Mouse (Mus musculus) embryonic fibroblast, embryonic 13.5 days (primary cell): ENCODE measurements around the gene Fcho2. TPM values are rescaled to one million over a fixed set of nuclear protein-coding genes. Genes with fewer than 3 reads are reported as not detected.
A peak's percentile ranks its signal among the peaks of the same experiment; 100 is the strongest.
"Not testable (repeated sequence)": the region's sequence is repeated elsewhere in the genome, so short reads cannot be mapped to it uniquely, and the experiment has no call there.

Source experiments
- H3K27ac ChIP-seq: 2 replicates; pipeline ENCODE4 v1.5.1; 2012; ENCODE audit warnings: low read length, control low read depth, inconsistent platforms; ENCODE audit not compliant: insufficient read depth
- H3K4me1 ChIP-seq: 2 replicates; pipeline ENCODE4 v1.6.1; 2011; ENCODE audit warnings: low read length; ENCODE audit not compliant: control insufficient read depth, insufficient read depth
- H3K4me3 ChIP-seq: 2 replicates; pipeline ENCODE4 v1.5.1; 2011; ENCODE audit warnings: mild to moderate bottlenecking, control low read depth, low read length; ENCODE audit not compliant: insufficient read depth
- CTCF ChIP-seq: IDR thresholded peaks from 2 replicates; pipeline ENCODE4 v1.5.1; 2011; ENCODE audit warnings: mild to moderate bottlenecking, control low read depth, low read length, moderate library complexity, borderline replicate concordance; ENCODE audit not compliant: insufficient read depth
- POLR2A ChIP-seq: IDR thresholded peaks from 2 replicates; pipeline ENCODE4 v1.6.1; 2011; ENCODE audit warnings: low read depth, mild to moderate bottlenecking, control low read depth, low read length, moderate library complexity
- polyA plus RNA-seq: library from polyadenylated mRNA; stranded (reverse); fragments of >200 nt; gene quantifications from 2 replicates; pipeline ENCODE4 v1.2.4, GENCODE M21; 2011; ENCODE audit warnings: low read depth; ENCODE audit not compliant: missing spikeins, insufficient read length

Gene Fcho2
- 36.4 and 57.6 TPM in 2 replicates for polyA plus RNA-seq

DNA sequence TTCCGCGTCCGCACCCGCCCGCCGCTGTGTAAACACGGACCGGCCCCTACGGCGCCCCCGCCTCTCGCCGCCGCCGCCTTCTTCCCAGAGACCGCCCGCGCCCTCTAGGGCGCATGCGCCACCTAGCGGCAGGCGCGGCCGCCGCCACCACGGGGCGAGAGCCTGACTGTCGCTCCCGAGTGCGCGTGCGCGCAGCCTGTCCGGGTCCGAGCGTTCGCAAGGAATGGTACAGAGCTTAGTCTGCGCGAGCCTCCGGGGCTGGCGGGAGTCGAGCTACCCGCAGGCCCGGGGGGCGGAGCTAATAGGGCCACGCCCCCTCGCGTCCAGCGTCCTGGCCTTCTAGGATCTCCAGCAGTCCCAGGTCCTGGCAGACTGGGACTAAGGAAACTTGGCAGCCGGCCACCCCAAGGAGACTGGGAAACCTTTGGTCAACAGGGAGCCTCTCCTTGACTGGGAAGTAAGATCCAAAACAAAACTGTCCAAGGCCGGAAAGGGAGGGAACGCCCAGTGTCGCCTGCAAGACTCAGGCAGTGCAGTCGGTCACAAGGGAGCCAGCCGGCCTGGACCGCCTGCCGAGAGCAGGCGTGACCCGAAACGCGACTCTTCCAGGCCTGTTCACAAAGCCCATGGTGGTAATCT is at the start of gene Fcho2:
Gene Fcho2, minus strand, starts transcription at position 303 of the 639 bp plus-strand sequence.
- Histone ChIP-seq H3K27ac (peak within 1 kb of the TSS; percentile 49), H3K4me3 (peak within 1 kb of the TSS; percentile 71), H3K4me1 (peaks cover 13% of the 10 kb centered on the region)
- TF ChIP-seq CTCF = peak; percentile 63
- peak; percentile 63; the same call in 1 of the 2 replicates for TF ChIP-seq POLR2A

DNA sequence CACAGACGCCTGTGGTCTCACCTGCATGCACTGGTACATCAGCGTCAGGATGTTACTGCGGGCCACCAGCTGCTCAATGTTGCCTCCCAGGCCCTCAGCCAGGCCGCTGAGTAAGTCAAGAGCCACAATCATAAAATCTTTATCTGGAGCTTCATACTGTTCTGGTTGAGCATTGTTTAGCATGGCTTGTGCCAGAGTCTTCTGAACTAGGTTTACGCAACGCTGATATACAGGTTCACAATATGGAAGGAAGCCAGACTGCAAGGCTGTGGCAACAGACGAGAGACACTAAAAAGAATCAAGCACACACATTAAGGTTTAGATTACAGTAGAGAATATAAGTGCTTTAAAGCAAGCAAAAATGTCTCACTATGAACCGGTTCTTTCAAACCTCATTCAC is 40.0 kb upstream of the Fcho2 start:
- TF ChIP-seq CTCF (no peak), POLR2A (no peak)
- H3K4me1 ChIP-seq = no peaks in the 10 kb centered on the region
- no peak overlapping the region for H3K4me3 ChIP-seq
- no peak overlapping the region for H3K27ac ChIP-seq

DNA sequence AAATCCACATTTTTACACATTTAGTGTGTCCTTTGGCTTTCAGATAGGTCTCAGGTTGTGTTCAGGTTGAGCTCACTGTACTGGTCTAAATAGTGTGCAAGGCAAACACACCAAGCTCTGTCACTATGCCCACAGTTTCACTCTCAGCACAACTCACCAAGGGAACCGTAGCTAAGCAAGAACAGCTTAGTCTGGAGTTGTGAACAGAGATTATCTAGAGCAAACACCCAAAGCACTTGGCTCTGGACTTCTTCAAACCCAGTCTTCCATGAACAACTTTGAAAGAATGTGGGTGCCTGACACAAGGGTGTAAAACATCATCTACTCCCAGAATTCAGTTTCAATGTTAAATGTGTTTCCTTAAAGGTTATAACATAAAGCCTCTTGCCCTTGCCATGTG is 30.5 kb upstream of the Fcho2 start:
- no peak overlapping the region for H3K27ac ChIP-seq
- no peaks in the 10 kb centered on the region for H3K4me1 ChIP-seq
- TF ChIP-seq CTCF (no peak), POLR2A (no peak)
- H3K4me3 ChIP-seq = no peak overlapping the region

DNA sequence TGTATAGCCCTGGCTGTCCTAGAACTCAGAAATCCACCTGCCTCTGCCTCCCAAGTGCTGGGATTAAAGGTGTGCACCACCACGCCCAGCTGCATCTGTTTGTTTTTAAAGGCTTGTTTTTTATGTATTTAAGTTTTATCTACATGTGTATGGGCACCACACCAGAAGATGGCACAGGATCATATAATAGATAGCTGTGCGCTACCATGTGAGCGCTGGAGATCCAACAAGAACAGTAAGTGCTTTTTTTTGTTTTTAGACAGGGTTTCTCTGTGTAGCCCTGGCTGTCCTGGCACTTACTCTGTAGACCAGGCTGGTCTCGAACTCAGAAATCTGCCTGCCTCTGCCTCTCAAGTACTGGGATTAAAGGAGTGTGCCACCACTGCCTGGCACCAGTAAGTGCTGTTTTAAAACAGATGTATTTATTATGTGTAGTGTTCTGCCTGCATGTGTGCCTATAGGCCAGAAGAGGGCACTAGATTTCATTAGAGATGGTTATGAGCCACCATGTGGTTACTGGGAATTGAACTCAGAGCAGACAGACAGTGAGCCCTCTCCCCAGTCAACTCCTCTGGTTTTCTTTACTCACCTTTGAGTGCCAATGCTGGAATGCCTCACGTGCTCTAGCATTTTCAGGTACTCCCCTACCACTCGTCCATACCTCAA is 21.3 kb upstream of the Fcho2 start:
- TF ChIP-seq CTCF = no peak
- TF ChIP-seq POLR2A = no peak
- H3K27ac ChIP-seq = no peak overlapping the region
- H3K4me1 ChIP-seq = no peaks in the 10 kb centered on the region
- no peak overlapping the region for H3K4me3 ChIP-seq

DNA sequence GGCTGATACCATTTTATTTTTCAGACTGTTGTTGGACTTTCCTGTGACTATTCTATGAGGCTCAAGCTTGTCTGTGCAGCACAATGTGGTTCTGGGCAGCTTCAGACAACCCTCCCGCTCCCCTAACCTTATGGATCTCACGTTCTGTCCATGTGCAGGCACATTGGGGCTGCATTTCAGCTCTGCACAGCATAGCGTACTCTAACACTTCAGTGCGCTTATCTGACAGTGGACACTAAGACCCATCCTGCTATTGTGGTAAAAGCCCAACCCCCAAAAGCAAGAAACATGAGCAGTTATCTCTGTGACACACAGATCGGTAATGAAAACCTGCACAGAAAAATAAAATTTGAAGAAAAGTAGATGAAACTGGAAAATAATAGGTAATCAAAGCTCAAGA is 20.5 kb upstream of the Fcho2 start:
- TF ChIP-seq POLR2A (no peak), CTCF (no peak)
- Histone ChIP-seq H3K4me3 (no peak overlapping the region), H3K4me1 (no peaks in the 10 kb centered on the region), H3K27ac (no peak overlapping the region)

DNA sequence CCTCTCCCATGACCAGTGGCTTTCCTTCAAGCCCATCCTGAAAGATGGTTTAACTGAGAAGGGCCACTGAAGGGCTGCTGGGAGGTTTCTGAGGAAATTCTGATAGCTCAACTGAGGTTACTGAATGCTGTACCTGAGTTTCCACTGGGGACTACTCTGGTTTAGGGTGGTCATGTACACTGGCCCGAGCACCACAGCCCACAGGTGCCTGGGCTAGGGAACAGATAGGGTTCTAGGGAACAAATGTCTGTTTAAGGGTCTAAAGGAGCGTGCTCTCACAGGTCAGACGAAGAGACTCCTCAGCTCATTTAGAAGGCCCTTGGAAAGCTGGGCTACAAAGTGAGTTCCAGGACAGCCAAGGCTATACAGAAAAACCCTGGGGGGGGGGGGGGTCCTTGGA is 19.5 kb upstream of the Fcho2 start:
- TF ChIP-seq CTCF = no peak
- no peak for TF ChIP-seq POLR2A
- no peak overlapping the region for H3K27ac ChIP-seq

DNA sequence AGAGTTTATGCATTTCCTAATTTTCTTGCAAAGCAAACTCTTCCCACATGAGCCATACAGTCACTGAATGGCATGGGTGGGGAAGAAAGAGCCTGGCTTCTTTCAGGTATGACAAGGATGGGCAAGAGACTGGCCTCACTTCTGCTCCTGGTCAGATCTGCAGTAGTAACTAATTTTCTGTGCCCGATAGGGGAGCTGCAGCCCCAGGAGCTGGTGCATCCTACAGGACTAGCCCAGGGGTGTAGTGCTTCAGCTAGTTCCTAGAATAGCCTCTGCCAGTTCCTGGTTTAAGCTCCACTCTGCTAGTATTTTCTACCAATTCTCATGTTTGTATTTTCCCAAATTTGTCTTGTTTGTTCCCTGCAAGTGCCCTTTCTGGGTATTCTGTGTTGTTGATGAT is 18.9 kb upstream of the Fcho2 start:
- no peaks in the 10 kb centered on the region for H3K4me1 ChIP-seq
- TF ChIP-seq CTCF = no peak
- TF ChIP-seq POLR2A = no peak
- no peak overlapping the region for H3K4me3 ChIP-seq
- H3K27ac ChIP-seq = no peak overlapping the region

More for the DNA sequence above, 19.5 kb upstream of the Fcho2 start:
- no peak overlapping the region for H3K4me3 ChIP-seq
- H3K4me1 ChIP-seq = no peaks in the 10 kb centered on the region

DNA sequence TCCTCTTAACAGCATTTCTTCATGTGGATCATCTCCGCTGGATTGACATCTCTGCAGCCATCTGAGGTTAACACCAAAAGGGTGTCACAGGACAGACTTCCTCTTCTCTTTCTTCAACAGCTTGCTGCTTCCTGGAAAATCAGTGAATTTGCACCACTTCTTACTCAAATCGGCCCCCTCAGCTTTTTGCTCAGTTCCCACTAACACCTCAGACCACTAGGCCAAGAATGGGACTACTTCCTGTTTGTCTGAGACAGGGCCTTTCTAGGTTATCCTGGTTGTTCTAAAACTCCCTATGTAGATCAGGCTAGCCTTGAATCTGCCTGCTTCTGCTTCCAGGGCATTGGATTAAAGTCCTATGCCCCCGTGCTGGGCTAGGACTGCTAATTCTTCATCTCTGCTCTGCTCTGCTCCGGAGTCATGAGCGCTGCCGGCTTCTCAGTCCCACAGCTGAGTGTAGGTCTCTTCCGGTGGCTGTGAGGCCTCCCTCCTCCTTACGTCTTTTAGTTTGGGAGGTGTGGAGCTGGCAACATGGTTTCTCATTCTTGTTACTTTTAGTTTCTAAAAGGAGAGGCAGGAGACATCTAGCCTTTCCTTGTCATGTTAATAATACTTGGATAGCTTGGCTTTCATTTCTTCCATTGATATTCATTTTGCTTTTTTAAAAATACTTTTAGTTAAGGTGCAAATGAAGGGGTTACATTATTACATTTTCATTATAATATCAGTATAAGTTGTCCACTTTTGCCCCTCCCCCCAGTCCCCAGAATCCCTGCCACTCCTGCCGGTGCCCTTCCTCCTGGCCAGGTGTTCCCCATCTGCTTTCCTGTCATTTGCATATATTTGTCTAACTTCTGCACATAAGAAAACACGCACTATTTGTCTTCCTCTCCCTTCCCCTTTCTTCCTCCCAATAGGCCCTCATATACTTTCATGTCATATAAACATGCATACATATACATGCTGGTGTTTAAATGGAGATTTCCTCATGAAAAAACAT is 17.5 kb upstream of the Fcho2 start:
- no peak overlapping the region for H3K4me3 ChIP-seq
- H3K4me1 ChIP-seq = no peaks in the 10 kb centered on the region
- H3K27ac ChIP-seq = no peak overlapping the region
- TF ChIP-seq CTCF (no peak), POLR2A (no peak)

DNA sequence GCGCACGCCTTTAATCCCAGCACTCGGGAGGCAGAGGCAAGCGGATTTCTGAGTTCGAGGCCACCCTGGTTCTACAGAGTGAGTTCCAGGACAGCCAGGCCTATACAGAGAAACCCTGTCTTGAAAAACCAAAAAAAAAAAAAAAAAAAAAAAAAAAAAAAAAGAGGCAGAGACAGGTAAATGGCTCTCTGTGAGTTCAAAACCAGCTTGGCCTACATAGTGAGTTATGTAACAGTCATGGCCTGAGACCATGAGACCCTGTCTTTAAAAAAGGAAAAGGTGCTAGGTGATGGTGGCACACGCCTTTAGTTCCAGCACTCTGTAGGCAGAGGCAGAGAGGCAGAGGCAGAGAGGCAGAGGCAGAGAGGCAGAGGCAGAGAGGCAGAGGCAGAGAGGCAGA is 13.8 kb upstream of the Fcho2 start:
- H3K4me1 ChIP-seq, H3K27ac ChIP-seq, H3K4me3 ChIP-seq: not testable (repeated sequence)
